Mouse (Mus musculus): ENCODE measurements around the gene Tlr9. TPM values are rescaled to one million over a fixed set of nuclear protein-coding genes. Genes with fewer than 3 reads are reported as not detected.

Tlr9 gene
- total and polyA plus RNA-seq, 3 experiments: not detected

DNA sequence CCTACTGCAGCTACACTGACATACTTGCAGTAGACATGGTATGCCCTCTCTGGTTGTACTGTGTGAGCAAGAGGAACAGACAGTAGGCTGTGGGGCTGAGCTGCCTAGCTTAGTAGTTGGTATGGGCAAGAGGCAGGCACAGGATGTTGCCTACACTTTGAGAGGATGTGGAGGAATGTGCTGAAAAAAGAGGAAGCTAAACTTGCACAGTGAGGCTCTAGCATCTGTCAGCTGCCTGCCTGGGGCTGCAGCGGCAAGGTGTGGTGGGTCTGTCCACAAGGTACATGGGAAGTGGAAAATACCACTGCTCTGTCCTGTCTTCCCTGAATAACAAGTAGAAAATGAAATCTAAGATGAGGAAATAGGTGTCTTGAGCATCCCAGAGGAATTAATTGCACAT is 29.4 kb upstream of the Tlr9 start:
- H3K9me3 ChIP-seq (replicated peaks; ENCODE audit: insufficient read depth, low read length): no peaks in the 10 kb centered on the region
- DNase-seq (ENCODE audit: low read depth, low spot score): peak; percentile 80
- H3K36me3 ChIP-seq (ENCODE audit: control insufficient read depth in 1 of 2, insufficient read depth in 2 of 2, low read length in 2 of 2): peaks cover 0 to 5% of the 10 kb centered on the region in 2 experiments; a peak in 2 of 4 replicates

DNA sequence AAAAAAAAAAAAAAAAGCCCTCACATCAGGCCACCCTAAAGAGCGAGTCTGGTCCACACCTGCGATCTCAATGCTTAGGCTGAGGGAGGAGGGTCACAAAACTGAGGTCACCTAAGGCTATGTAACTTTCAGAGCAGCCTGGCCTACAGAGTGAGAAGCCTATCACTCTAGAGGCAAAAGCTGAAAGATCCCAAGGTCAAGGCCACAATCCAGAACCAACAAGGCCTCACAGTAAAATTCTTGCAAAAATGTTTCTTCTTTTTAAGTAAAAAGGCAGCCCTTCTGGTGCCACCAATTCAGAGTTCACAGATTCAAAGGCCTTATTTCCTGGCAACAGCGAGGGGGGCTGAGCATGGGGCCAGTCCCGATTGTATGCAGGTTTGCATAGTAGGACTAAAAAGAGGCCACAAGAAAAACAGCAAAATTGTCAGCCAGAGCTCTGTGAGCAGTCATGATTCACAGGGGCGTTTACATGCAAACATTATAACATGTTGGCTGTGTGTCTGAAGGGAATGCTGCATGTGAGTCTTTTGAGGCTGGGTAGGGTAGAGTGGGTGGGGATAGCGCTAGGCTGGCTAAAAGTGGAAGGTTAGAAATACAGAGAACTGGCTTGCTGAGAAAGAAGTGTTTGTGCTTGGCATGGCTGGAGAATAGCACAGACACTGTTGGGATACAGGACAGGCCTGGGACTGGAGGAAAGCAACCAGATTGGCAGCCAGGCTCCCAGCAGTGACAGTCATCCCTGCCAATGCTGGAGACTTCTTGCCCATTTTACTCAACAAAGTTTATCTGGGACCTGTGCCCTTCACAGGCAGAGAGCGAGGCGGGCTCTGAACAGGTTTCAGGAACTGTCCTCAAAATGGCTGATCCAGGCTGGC is 28.2 kb upstream of the Tlr9 start:
- Histone ChIP-seq H3K4me3 (ENCODE audit: control insufficient read depth in 1 of 2, insufficient read depth in 1 of 2, low read depth in 2 of 2, low read length in 2 of 2) (no peak overlapping the region), H3K27me3 (ENCODE audit: control insufficient read depth in 1 of 2, insufficient read depth in 2 of 2, low read length in 2 of 2) (no peaks in the 10 kb centered on the region), H3K9me3 (replicated peaks; ENCODE audit: insufficient read depth, low read length) (no peaks in the 10 kb centered on the region), H3K27ac (ENCODE audit: control insufficient read depth, low read depth, low read length) (no peak overlapping the region), H3K4me1 (ENCODE audit: control insufficient read depth in 1 of 2, insufficient read depth in 2 of 2, low read length in 2 of 2) (peaks cover 0 to 7% of the 10 kb centered on the region in 2 experiments; a peak in 1 of 4 replicates), H3K9ac (ENCODE audit: control insufficient read depth, low read depth, low read length, poor library complexity, severe bottlenecking) (no peak overlapping the region), H3K36me3 (ENCODE audit: control insufficient read depth in 1 of 2, insufficient read depth in 2 of 2, low read length in 2 of 2) (peaks cover 2 to 3% of the 10 kb centered on the region in 2 experiments; a peak in 3 of 4 replicates), H3K79me2 (ENCODE audit: control insufficient read depth, insufficient read depth, low read length, poor library complexity) (peaks cover 4% of the 10 kb centered on the region)
- TF ChIP-seq CHD2 (IDR thresholded peaks at IDR 0.05; ENCODE audit: low read length): no peak
- no peak for TF ChIP-seq MAX (IDR thresholded peaks at IDR 0.05; ENCODE audit: low read length)
- no peak for TF ChIP-seq ZKSCAN1 (IDR thresholded peaks at IDR 0.05; ENCODE audit: low read depth, low read length)
- TF ChIP-seq EP300 (IDR thresholded peaks at IDR 0.05; ENCODE audit: low read depth in 1 of 2, low read length in 2 of 2): no peak
- no peak for TF ChIP-seq BHLHE40 (IDR thresholded peaks at IDR 0.05; ENCODE audit: borderline replicate concordance, low read depth, low read length)
- no peak for TF ChIP-seq RAD21 (IDR thresholded peaks at IDR 0.05; ENCODE audit: low read depth, low read length)
- no peak for TF ChIP-seq POLR2A (IDR thresholded peaks at IDR 0.05; ENCODE audit: control insufficient read depth in 1 of 2, insufficient read depth in 1 of 2, low read depth in 1 of 2, low read length in 2 of 2, poor library complexity in 1 of 2)
- TF ChIP-seq E2F4 (IDR thresholded peaks at IDR 0.05; ENCODE audit: borderline replicate concordance, low read depth, low read length): no peak
- TF ChIP-seq JUND (IDR thresholded peaks at IDR 0.05; ENCODE audit: low read depth, low read length): no peak
- TF ChIP-seq ELF1 (IDR thresholded peaks at IDR 0.05; ENCODE audit: low read depth, low read length): no peak
- TF ChIP-seq KAT2A (conservative IDR thresholded peaks at IDR 0.05; ENCODE audit: low read depth, low read length): no peak
- TF ChIP-seq MAFK (IDR thresholded peaks at IDR 0.05; ENCODE audit: borderline replicate concordance, low read depth, low read length): no peak
- no peak for TF ChIP-seq ZC3H11A (IDR thresholded peaks at IDR 0.05; ENCODE audit: low read depth, low read length)
- TF ChIP-seq MYB (IDR thresholded peaks at IDR 0.05; ENCODE audit: low read depth, low read length): no peak
- TF ChIP-seq TAL1 (IDR thresholded peaks at IDR 0.05; ENCODE audit: low read length): no peak
- no peak for TF ChIP-seq TCF12 (IDR thresholded peaks at IDR 0.05; ENCODE audit: low read depth, low read length)
- no peak for TF ChIP-seq SIN3A (IDR thresholded peaks at IDR 0.05; ENCODE audit: low read length)
- no peak for TF ChIP-seq MXI1 (IDR thresholded peaks at IDR 0.05; ENCODE audit: low read depth, low read length)
- no peak for TF ChIP-seq NELFE (IDR thresholded peaks at IDR 0.05; ENCODE audit: low read depth, low read length)
- DNase-seq (ENCODE audit: low read depth, low spot score): no peak

More for the DNA sequence above, 29.4 kb upstream of the Tlr9 start:
- H3K4me1 ChIP-seq (ENCODE audit: control insufficient read depth in 1 of 2, insufficient read depth in 2 of 2, low read length in 2 of 2): 0 out of 4 replicates have a peak, but pooled peaks cover 0 to under 1% of the 10 kb centered on the region in 2 experiments
- no peaks in the 10 kb centered on the region; the same call in 1 of the 2 replicates for H3K79me2 ChIP-seq (ENCODE audit: control insufficient read depth, insufficient read depth, low read length, poor library complexity)
- H3K9ac ChIP-seq (ENCODE audit: control insufficient read depth, low read depth, low read length, poor library complexity, severe bottlenecking): no peak overlapping the region
- H3K27ac ChIP-seq (ENCODE audit: control insufficient read depth, low read depth, low read length): no peak overlapping the region
- no peak overlapping the region for H3K4me3 ChIP-seq (ENCODE audit: control insufficient read depth in 1 of 2, insufficient read depth in 1 of 2, low read depth in 2 of 2, low read length in 2 of 2)
- TF ChIP-seq TAL1 (IDR thresholded peaks at IDR 0.05; ENCODE audit: low read length): no peak
- TF ChIP-seq TBP (IDR thresholded peaks at IDR 0.05; ENCODE audit: low read depth, low read length): peak; percentile 93
- TF ChIP-seq KAT2A (conservative IDR thresholded peaks at IDR 0.05; ENCODE audit: low read depth, low read length): no peak
- H3K27me3 ChIP-seq (ENCODE audit: control insufficient read depth in 1 of 2, insufficient read depth in 2 of 2, low read length in 2 of 2): no peaks in the 10 kb centered on the region

Measured in MEL (cell line).